ENCODE assay signal across 8 mouse cellular contexts in the genomic region with DNA sequence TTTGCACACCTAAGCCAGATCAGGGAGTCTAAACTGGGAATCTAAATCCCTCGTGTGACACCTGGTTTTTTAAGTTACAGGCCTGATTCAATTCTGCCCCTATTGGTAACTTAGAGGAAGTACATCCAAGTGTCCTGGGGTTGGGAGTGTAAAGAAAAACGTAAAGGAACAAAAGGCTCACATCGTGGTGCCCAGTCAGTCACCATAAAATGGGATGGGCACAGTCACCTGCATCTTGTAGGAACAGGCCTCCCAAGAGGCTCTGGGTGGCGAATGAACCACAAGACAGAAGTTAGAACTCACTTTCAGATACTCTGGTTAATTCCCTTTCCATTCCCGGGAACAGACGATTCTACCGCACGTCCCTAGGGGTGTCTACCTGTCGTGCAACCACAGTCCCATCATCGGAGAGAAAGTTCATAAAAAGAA. TPM values are rescaled to one million over a fixed set of nuclear protein-coding genes. Genes with fewer than 3 reads are reported as not detected.
DNase-seq lines count a peak whose midpoint lies in the region; TF ChIP-seq lines count a peak whose summit lies in the region.

No protein-coding gene starts in this region.

- peaks cover 10% of the 10 kb centered on the region for H3K27me3 ChIP-seq in hindbrain, embryonic 10.5 days (ENCODE audit: insufficient read depth, poor library complexity, severe bottlenecking)
- peaks cover 11% of the 10 kb centered on the region; the same call in 1 of the 2 replicates for H3K27me3 ChIP-seq in midbrain, embryonic 10.5 days (ENCODE audit: low read depth, poor library complexity, severe bottlenecking)

- peak overlapping the region; percentile 47 for H3K4me3 ChIP-seq in lung, adult 2 months (replicated peaks; ENCODE audit: extremely low read depth, low read depth, low read length)
- peak overlapping the region; percentile 77 for H3K4me3 ChIP-seq in hindbrain, embryonic 10.5 days
- peak overlapping the region; percentile 80 for H3K4me3 ChIP-seq in midbrain, embryonic 10.5 days

- WGBS in lung, adult 2 months, result 17% methylated on average over 10 of the region's 10 CpGs
- under 1% methylated on average over 10 of the region's 10 CpGs for WGBS in hindbrain, embryonic 10.5 days
- under 1% methylated on average over 10 of the region's 10 CpGs for WGBS in midbrain, embryonic 10.5 days

- TF ChIP-seq POLR2A in lung, adult 2 months (IDR thresholded peaks at IDR 0.05; ENCODE audit: borderline replicate concordance, extremely low read depth, low read depth, low read length), result no peak
- no peak for TF ChIP-seq POLR2A in brain, embryonic 14.5 days (IDR thresholded peaks at IDR 0.05; ENCODE audit: borderline replicate concordance, extremely low read depth, insufficient read depth, insufficient read length, poor library complexity, severe bottlenecking)

- H3K9me3 ChIP-seq in hindbrain, embryonic 10.5 days, result no peaks in the 10 kb centered on the region
- H3K9me3 ChIP-seq in midbrain, embryonic 10.5 days (replicated peaks), result no peaks in the 10 kb centered on the region

- H3K27ac ChIP-seq in hindbrain, embryonic 10.5 days, result peak overlapping the region; percentile 89
- peak overlapping the region; percentile 91 for H3K27ac ChIP-seq in midbrain, embryonic 10.5 days (replicated peaks)

- no peak for TF ChIP-seq CTCF in lung, adult 2 months (IDR thresholded peaks at IDR 0.05; ENCODE audit: insufficient read depth, low read length)
- TF ChIP-seq CTCF in brain, embryonic 14.5 days (IDR thresholded peaks at IDR 0.05; ENCODE audit: borderline replicate concordance, extremely low read depth, insufficient read depth, insufficient read length), result peak; percentile 28; the same call in 1 of the 2 replicates

- peaks cover 2% of the 10 kb centered on the region; the same call in 1 of the 2 replicates for H3K4me1 ChIP-seq in lung, adult 2 months (ENCODE audit: control insufficient read depth, insufficient read depth, low read length)
- peaks cover 46% of the 10 kb centered on the region for H3K4me1 ChIP-seq in hindbrain, embryonic 10.5 days (replicated peaks)
- H3K4me1 ChIP-seq in midbrain, embryonic 10.5 days, result peaks cover 47% of the 10 kb centered on the region

- no peak for DNase-seq in lung, adult 2 months
- no peak for DNase-seq in lung, postnatal 10 days
- DNase-seq in brain, embryonic 14.5 days (ENCODE audit: low read depth), result peak; percentile 71
- peak; percentile 39 for DNase-seq in hindbrain, embryonic 10.5 days (ENCODE audit: low spot score)
- DNase-seq in midbrain, embryonic 10.5 days (ENCODE audit: low spot score), result peak; percentile 49
- no peak for DNase-seq in T-cell, adult 2 months (ENCODE audit: low spot score)
- no peak for DNase-seq in layer of hippocampus, postnatal 10 days (ENCODE audit: low spot score in 2 of 2)
- no peak for DNase-seq in urinary bladder, adult 2 months (ENCODE audit: low spot score)

- peaks cover 9% of the 10 kb centered on the region; the same call in 1 of the 2 replicates for H3K36me3 ChIP-seq in hindbrain, embryonic 10.5 days
- H3K36me3 ChIP-seq in midbrain, embryonic 10.5 days, result peaks cover 6% of the 10 kb centered on the region; the same call in 1 of the 2 replicates

RNA-seq across cellular contexts. Expression of gene Hk2, which starts 2.3 kb away (rescaled TPM):
- polyA plus RNA-seq in lung, adult 2 months (2012; rRNA removed), result 7.5 and 15.1 TPM in 2 replicates
- polyA plus RNA-seq in brain, embryonic 14.5 days (2012; rRNA removed), result 3.6 and 4.7 TPM in 2 replicates
- polyA plus RNA-seq in hindbrain, embryonic 10.5 days (2016; fragmentation: Nextera tagmentation; extraction: Ambion mirVana), result 18.7 and 32.0 TPM in 2 replicates
- polyA plus RNA-seq in midbrain, embryonic 10.5 days (2016; fragmentation: Nextera tagmentation; extraction: Ambion mirVana), result 26.4 and 31.4 TPM in 2 replicates
- 10 to 100 TPM; 10.6 to 13.0 TPM for total RNA-seq in layer of hippocampus, postnatal 10 days (2021)
- 7.1 and 7.5 TPM in 2 replicates for polyA plus RNA-seq in urinary bladder, adult 2 months (2012; rRNA removed)

Comparison
In these comparisons a context has a peak if more than half of its experiments do, and no peak if none do; other contexts are left out.
1. DNase-seq: peak in brain, embryonic 14.5 days (single experiment), hindbrain, embryonic 10.5 days (single experiment) and midbrain, embryonic 10.5 days (single experiment); none in lung, adult 2 months (single experiment), lung, postnatal 10 days (single experiment), T-cell, adult 2 months (single experiment), layer of hippocampus, postnatal 10 days (0 of 2) and urinary bladder, adult 2 months (single experiment).
2. Peak in every context shown above with its lines, with median percentiles within 50 percentile points of each other: H3K4me3 ChIP-seq.